Mouse (Mus musculus): ENCODE data around the gene Zfp184.

Zfp184 gene

GRCm38 (mm10) chr13:21984486-21984885 is 39.6 kb downstream of the Zfp184 start:
- no peak for DNase-seq (ENCODE audit: low spot score in 2 of 2)

DNA sequence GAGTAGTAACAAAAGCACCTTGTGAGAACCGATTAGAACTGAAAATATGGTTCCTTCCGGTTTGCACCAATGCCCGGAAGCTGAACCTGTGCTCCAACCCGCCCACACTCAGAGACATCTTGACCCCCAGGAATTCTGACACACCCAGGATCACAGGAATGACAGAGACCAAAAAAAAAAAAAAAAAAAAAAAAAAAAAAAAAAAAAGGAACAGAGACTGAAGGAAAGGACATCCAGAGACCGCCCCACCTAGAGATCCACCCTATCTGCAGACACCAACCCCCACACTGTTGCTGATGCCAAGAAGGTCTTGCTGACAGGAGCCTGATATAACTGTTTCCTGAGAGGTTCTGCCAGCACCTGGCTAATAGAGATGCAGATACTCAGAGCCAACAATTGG is 47.7 kb downstream of the Zfp184 start:
- no peak for DNase-seq (ENCODE audit: low spot score in 2 of 2)

DNA sequence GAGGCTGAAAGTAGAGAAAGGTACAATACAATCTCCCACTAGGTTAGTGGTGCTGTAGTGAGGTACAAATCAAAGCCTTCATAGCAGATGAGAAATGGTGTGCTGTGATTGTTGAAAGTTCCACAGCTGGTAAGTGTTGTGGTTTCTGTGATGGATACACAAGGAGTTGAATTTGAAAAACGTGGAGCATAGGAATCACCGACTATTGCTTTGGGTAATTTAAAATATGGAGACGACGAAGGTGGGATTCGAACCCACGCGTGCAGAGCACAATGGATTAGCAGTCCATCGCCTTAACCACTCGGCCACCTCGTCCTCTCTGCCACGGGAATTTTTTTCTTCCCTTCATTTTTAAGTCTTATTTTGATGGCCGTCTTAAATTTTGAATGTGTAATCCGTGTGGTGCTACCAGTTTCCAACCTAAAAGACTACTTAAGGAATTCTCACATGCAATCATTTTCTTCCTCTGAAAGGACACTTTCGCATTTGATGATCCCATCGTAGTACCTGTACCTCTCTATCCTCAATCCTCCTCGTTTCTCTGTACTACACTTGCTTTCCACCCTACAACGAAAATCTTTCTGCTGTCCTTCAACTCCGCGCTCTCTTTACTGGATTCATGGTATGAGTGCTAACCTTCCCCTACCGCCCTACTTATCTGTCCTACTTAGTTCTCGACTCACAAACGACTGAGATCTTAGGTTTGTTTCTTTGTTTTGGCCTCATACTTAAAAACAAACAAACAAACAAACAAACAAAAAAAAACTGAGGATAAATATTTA is 49.3 kb downstream of the Zfp184 start:
- DNase-seq (ENCODE audit: low spot score in 2 of 2) = peak; percentile 20 to 47

DNA sequence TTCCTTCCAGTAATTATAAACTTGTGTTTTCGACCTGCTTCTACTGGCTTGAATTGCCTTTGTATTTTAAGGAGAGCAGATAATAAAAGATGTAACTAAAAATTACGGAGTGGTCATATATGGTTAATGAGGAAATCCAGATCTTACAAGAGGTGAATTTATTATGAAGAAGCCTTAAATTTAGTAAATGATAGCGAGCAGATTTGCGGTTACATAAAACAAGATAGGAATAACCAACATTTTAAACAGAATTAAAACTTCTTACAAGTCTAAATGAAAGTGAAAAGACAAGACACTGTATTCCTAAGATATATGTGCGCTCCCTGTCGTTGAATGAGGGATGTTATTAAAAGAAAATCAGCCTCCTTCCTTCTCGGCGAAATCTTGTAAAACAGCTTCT is 50.0 kb downstream of the Zfp184 start:
- DNase-seq (ENCODE audit: low spot score in 2 of 2) = no peak

- peak; percentile 54 to 57 for DNase-seq (ENCODE audit: low spot score in 2 of 2)
Measured at GRCm38 (mm10) chr13:21995331-21995914, 50.5 kb downstream of the Zfp184 start.

DNA sequence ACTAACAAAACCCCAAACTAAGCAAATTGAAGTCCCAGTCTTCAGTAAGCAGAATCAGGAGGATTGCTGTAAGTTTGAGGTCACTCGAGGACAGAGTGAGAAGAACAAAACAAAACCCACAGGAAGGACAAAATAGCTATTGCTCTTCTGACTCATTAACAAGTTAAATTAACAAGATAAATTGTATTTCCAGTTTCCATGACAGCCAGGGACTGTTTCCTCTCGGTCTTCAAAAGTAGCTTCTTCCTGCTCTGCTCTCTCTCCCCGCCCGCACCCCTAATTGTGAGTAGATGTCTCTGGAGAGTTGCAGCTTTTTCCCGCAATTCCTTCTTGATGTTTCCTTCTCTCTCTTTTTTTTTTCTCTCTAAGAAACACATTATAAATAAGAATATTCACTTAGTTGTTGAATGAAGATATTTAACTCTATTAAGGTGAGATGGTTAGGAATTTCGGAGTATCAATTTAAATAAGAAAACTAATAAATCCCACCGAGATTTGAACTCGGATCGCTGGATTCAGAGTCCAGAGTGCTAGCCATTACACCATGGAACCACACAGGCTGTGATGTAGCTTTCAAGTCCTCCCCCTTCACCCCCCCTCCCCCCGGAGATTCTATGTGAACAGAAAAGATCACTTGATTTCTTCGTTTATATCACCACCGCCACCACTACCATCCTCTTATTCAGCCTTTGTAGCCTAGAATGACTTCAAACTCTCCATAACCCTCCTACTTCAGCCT is 51.4 kb downstream of the Zfp184 start:
- peak; percentile 47 for DNase-seq (ENCODE audit: low spot score in 2 of 2)

DNA sequence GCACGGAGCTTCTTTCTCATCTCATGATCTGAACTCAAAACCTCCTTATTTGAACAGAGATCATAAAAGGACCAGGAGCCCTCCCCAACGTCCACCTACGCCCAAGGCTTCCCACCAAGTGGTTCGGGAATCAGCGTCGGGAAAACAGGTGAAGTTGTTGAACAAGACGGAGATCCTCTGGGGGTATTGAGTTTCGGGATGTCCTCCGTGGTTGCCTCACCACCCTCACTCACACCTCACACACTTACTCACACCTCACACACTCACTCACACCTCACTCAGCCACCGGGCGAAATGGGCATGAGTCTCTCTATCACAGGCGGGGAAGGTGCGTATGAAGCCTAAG is 51.9 kb downstream of the Zfp184 start:
- DNase-seq (ENCODE audit: low spot score in 2 of 2) = peak; percentile 32 to 59

- DNase-seq (ENCODE audit: low spot score in 2 of 2) = no peak
Measured at GRCm38 (mm10) chr13:21997201-21997820, 52.4 kb downstream of the Zfp184 start.

- DNase-seq (ENCODE audit: low spot score in 2 of 2) = no peak
Measured at GRCm38 (mm10) chr13:21997821-21998220, 52.9 kb downstream of the Zfp184 start.

GRCm38 (mm10) chr13:21998412-21998811 is 53.5 kb downstream of the Zfp184 start:
- DNase-seq (ENCODE audit: low spot score in 2 of 2) = no peak

DNA sequence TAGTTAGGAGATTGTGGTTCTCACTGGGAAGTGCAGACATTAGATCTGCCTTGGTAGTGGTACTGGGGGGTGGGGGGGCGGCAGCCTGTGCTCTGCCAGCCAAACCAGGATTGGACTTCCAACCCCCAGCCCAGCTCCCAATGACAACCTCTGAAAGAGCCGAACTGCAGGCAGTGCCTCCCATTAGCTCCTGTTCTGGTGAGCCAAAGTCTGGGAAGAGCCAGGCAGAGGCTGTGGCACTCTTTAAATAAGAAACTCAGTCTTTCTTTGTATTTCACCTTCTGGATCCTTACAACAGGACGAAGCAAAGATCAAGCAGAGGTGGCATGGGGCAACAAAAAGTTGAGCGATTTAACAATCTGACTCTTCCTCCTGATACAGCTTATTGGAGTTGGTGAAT is 54.3 kb downstream of the Zfp184 start:
- no peak for DNase-seq (ENCODE audit: low spot score in 2 of 2)

GRCm38 (mm10) chr13:22001346-22001745 is 56.5 kb downstream of the Zfp184 start:
- peak in 1 of 2 experiments; percentile 38 for DNase-seq (ENCODE audit: low spot score in 2 of 2)

DNA sequence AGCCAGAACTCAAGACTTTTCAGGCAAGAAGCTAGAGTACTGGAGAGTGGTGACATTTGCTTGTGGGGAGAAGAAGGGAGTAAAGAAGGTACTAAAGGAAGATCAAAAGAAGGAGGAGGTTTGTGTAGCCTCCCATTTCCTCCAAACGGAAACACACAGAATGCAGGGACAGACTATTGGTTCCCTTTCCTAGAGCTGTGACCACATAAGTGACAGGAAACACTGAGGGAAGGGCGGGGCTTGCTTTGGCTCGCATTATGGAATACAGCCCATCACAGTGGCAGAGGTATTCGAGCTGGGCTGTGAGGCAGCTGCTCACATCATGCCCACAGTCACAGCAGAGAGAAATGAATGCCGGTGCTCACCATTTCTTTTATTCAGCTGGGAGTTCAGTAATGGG is 56.9 kb downstream of the Zfp184 start:
- no peak for DNase-seq (ENCODE audit: low spot score in 2 of 2)

DNA sequence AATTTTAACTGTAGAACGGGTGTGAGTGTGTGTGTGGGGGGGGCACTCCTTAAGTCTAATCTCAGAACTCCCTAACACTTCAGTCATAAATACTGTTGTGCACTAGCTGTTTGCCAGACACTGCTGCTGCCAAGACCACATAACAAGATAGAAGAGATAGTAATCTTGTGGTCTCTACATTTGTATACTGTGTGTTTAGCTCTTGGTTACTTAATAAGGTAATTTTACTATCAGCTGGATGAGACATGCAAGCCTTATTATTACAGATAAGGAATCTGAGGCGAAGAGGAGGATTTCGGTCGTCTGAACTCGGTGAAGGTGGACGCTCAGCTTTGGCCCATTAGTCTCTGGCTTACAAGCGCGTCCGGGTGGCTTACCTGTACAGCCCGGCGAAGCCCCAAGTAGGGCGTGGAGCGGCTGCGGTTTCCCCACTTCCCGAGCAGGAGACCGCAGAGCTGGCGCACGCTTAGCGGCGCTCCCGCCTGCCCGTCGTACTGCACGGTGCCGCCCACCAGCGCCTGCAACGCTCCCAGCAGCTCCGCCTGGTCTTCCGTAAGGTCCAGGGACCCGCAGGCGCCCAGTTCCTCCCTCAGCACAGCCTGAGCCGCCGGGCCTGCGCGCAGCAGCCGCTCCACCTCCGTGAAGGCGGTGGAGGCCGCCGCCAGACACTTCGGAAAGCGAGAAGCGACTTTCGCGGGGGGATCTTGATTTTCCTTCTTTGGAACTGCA is 60.9 kb downstream of the Zfp184 start:
- DNase-seq (ENCODE audit: low spot score in 2 of 2) = peak; percentile 42 to 48

- DNase-seq (ENCODE audit: low spot score in 2 of 2) = peak; percentile 33 to 47
Measured at GRCm38 (mm10) chr13:22006334-22007120, 61.6 kb downstream of the Zfp184 start.

DNA sequence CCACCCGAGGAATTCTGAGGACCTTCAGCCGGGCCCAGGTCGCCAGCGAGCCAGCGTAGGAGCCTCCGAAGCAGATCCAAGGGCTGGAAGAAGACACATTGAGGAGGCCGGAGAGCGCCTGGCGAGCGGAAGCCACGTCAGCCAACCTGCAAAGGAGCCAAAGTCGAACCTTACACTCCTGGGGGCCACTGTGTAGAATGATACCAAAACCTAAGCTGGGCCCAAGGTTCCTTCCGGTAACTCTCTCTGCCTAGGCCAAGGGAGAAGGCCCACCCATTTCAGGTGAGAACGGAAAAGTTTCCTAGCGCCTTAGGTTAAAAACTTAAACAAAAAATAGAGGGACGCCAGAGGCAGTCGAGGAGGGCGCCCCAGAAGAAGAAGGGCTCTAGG is 62.2 kb downstream of the Zfp184 start:
- DNase-seq (ENCODE audit: low spot score in 2 of 2) = no peak

GRCm38 (mm10) chr13:22007872-22008271 is 63.0 kb downstream of the Zfp184 start:
- DNase-seq (ENCODE audit: low spot score in 2 of 2) = no peak

DNA sequence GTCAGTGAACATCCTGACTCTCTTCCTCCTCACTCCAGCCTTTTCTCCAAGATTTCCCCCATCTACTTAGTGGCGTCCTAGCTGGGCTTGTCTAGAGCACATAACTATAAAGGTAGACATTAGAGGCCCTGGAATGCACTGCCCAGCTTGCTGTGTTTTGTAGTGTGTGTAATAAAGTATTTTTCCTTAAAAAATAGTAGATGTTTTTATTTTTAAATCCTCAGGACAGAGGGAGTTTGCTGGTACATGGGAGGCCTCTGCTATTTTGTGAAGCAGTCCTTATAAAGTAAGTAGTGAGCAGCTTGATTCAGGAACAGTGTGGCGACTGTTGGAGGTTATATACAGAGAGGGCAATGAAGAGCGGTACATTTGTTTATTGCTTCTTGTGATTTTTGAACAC is 63.8 kb downstream of the Zfp184 start:
- DNase-seq (ENCODE audit: low spot score in 2 of 2) = no peak

- DNase-seq (ENCODE audit: low spot score in 2 of 2) = no peak
Measured at GRCm38 (mm10) chr13:22009642-22010041, 64.7 kb downstream of the Zfp184 start, which contains the start of gene Prss16. TSS of gene Prss16 (minus strand) at chr13:22009742.

Data from natural killer cell, adult 2 months (primary cell).